Mouse (Mus musculus) embryonic facial prominence, embryonic 12.5 days (tissue): ENCODE results near the gene Ncam2. TPM values are rescaled to one million over a fixed set of nuclear protein-coding genes. Genes with fewer than 3 reads are reported as not detected.

Experiments
- ATAC-seq: fragments of 200-750 bp; cut with Nextera tagmentation; 2 replicates; pipeline ENCODE4 v1.8.0; 2017; ENCODE audit not compliant: insufficient number of reproducible peaks, insufficient read depth, low FRiP score, low TSS enrichment
- H3K27ac ChIP-seq: fragments of 300-500 bp; sonication (generic); 2 replicates; pipeline ENCODE4 v1.5.1; 2016; ENCODE audit warnings: mild to moderate bottlenecking
- H3K27me3 ChIP-seq: fragments of 300-500 bp; sonication (generic); 2 replicates; pipeline ENCODE4 v1.6.1; 2016; ENCODE audit warnings: mild to moderate bottlenecking, moderate library complexity
- H3K36me3 ChIP-seq: fragments of 300-500 bp; sonication (generic); 2 replicates; pipeline ENCODE4 v1.6.1; 2016; ENCODE audit warnings: mild to moderate bottlenecking
- H3K4me1 ChIP-seq: fragments of 300-500 bp; sonication (generic); 2 replicates; pipeline ENCODE4 v1.6.1; 2016
- H3K4me2 ChIP-seq: fragments of 300-500 bp; sonication (generic); replicated peaks from 2 replicates; pipeline ENCODE4 v1.6.1; 2016; ENCODE audit warnings: mild to moderate bottlenecking, moderate library complexity
- H3K4me3 ChIP-seq: fragments of 300-500 bp; sonication (generic); 2 replicates; pipeline ENCODE4 v1.5.1; 2016; ENCODE audit warnings: mild to moderate bottlenecking
- H3K9ac ChIP-seq: fragments of 300-500 bp; sonication (generic); 2 replicates; pipeline ENCODE4 v1.6.1; 2016; ENCODE audit warnings: mild to moderate bottlenecking, moderate library complexity
- H3K9me3 ChIP-seq: fragments of 300-500 bp; sonication (generic); 2 replicates; pipeline ENCODE4 v1.6.1; 2016; ENCODE audit warnings: mild to moderate bottlenecking, moderate library complexity
- WGBS: fragments of 180-500 bp; shearing (Covaris S2); methylation state at CpG from one replicate; pipeline ENCODE4 v1.1.7; 2016; 5-methylcytosine and 5-hydroxymethylcytosine counted together
- polyA plus RNA-seq: library from polyadenylated mRNA; unstranded; fragments of >200 nt; fragmentation: Nextera tagmentation; extraction: Ambion mirVana; gene quantifications from 2 replicates; pipeline ENCODE4 v1.2.1, GENCODE M21; 2016

Gene Ncam2
- polyA plus RNA-seq, 1 experiment from 2014 or later: 3.4 TPM

GRCm38 (mm10) chr16:81673866-81674265 lies 473.4 kb downstream of the Ncam2 start:
- Histone ChIP-seq H3K4me3 (no peak overlapping the region), H3K27me3 (no peaks in the 10 kb centered on the region), H3K9ac (no peak overlapping the region), H3K27ac (no peak overlapping the region), H3K4me1 (no peaks in the 10 kb centered on the region), H3K4me2 (no peak overlapping the region), H3K36me3 (no peaks in the 10 kb centered on the region), H3K9me3 (no peaks in the 10 kb centered on the region)
- 74% methylated on average over 1 of the region's 1 CpGs for WGBS
- no peak for ATAC-seq

GRCm38 (mm10) chr16:81675546-81675945 lies 475.0 kb downstream of the Ncam2 start:
- 59% methylated on average over 1 of the region's 1 CpGs for WGBS
- H3K36me3 ChIP-seq: no peaks in the 10 kb centered on the region
- no peak overlapping the region for H3K4me3 ChIP-seq
- no peak overlapping the region for H3K27ac ChIP-seq
- H3K27me3 ChIP-seq: no peaks in the 10 kb centered on the region
- H3K9ac ChIP-seq: no peak overlapping the region
- no peaks in the 10 kb centered on the region for H3K9me3 ChIP-seq
- ATAC-seq: no peak
- no peak overlapping the region for H3K4me2 ChIP-seq
- no peaks in the 10 kb centered on the region for H3K4me1 ChIP-seq
